Mouse (Mus musculus): Measurements from ENCODE around the gene Olfr600. TPM values are rescaled to one million over a fixed set of nuclear protein-coding genes. Genes with fewer than 3 reads are reported as not detected.
"Not testable (repeated sequence)": the region's sequence is repeated elsewhere in the genome, so short reads cannot be mapped to it uniquely, and the experiment has no call there.

Gene Olfr600
- not detected in 2 replicates for polyA plus RNA-seq (2014; fragmentation: Nextera tagmentation; extraction: Ambion mirVana)

GRCm38 (mm10) chr7:103349569-103349968 lies at the start of gene Olfr600:
Gene Olfr600, minus strand, starts transcription at chr7:103349669.
- no peak for ATAC-seq (ENCODE audit: low FRiP score, low TSS enrichment)
- H3K4me2 ChIP-seq (ENCODE audit: low read length), result no peak within 1 kb of the TSS

GRCm38 (mm10) chr7:103398981-103399380 lies 49.5 kb upstream of the Olfr600 start:
- no peaks in the 10 kb centered on the region for H3K27me3 ChIP-seq (ENCODE audit: control insufficient read depth, insufficient read depth, low read length)
- H3K9ac ChIP-seq (replicated peaks; ENCODE audit: low read length), result no peak overlapping the region
- no peaks in the 10 kb centered on the region for H3K9me3 ChIP-seq (ENCODE audit: control insufficient read depth, low read length)
- no peaks in the 10 kb centered on the region for H3K4me1 ChIP-seq (ENCODE audit: control insufficient read depth, insufficient read depth, low read length)
- DNase-seq (no peak), ATAC-seq (ENCODE audit: low FRiP score, low TSS enrichment) (no peak)
- no peaks in the 10 kb centered on the region for H3K36me3 ChIP-seq (ENCODE audit: control insufficient read depth, insufficient read depth, low read length)
- no peak overlapping the region for H3K27ac ChIP-seq (replicated peaks; ENCODE audit: low read depth, low read length)
- WGBS, result 0% methylated on average over 1 of the region's 1 CpGs
- H3K4me2 ChIP-seq (ENCODE audit: low read length), result no peak overlapping the region
- no peak overlapping the region for H3K4me3 ChIP-seq (replicated peaks; ENCODE audit: low read depth, low read length)

More at GRCm38 (mm10) chr7:103349569-103349968, at the start of gene Olfr600:
- Histone ChIP-seq H3K27me3 (ENCODE audit: control insufficient read depth, insufficient read depth, low read length) (no peaks in the 10 kb centered on the region), H3K4me3 (replicated peaks; ENCODE audit: low read depth, low read length) (no peak within 1 kb of the TSS), H3K27ac (replicated peaks; ENCODE audit: low read depth, low read length) (no peak within 1 kb of the TSS), H3K9me3 (ENCODE audit: control insufficient read depth, low read length) (no peaks in the 10 kb centered on the region), H3K4me1 (ENCODE audit: control insufficient read depth, insufficient read depth, low read length) (no peaks in the 10 kb centered on the region), H3K9ac (replicated peaks; ENCODE audit: low read length) (no peak within 1 kb of the TSS), H3K36me3 (ENCODE audit: control insufficient read depth, insufficient read depth, low read length) (no peaks in the 10 kb centered on the region)
- DNase-seq, result no peak

GRCm38 (mm10) chr7:103397758-103398157 lies 48.3 kb upstream of the Olfr600 start:
- no peaks in the 10 kb centered on the region for H3K27me3 ChIP-seq (ENCODE audit: control insufficient read depth, insufficient read depth, low read length)
- H3K36me3 ChIP-seq (ENCODE audit: control insufficient read depth, insufficient read depth, low read length), result no peaks in the 10 kb centered on the region
- H3K9me3 ChIP-seq (ENCODE audit: control insufficient read depth, low read length), result no peaks in the 10 kb centered on the region
- H3K27ac ChIP-seq (replicated peaks; ENCODE audit: low read depth, low read length), result no peak overlapping the region
- DNase-seq (no peak), ATAC-seq (ENCODE audit: low FRiP score, low TSS enrichment) (no peak)
- no peak overlapping the region for H3K4me3 ChIP-seq (replicated peaks; ENCODE audit: low read depth, low read length)
- H3K4me1 ChIP-seq (ENCODE audit: control insufficient read depth, insufficient read depth, low read length), result no peaks in the 10 kb centered on the region
- no peak overlapping the region for H3K9ac ChIP-seq (replicated peaks; ENCODE audit: low read length)
- H3K4me2 ChIP-seq (ENCODE audit: low read length), result no peak overlapping the region

- H3K27ac ChIP-seq (replicated peaks; ENCODE audit: low read depth, low read length), result no peak within 1 kb of the TSS
- no peaks in the 10 kb centered on the region for H3K4me1 ChIP-seq (ENCODE audit: control insufficient read depth, insufficient read depth, low read length)
- H3K4me2 ChIP-seq (ENCODE audit: low read length), result no peak within 1 kb of the TSS
- H3K27me3 ChIP-seq (ENCODE audit: control insufficient read depth, insufficient read depth, low read length), result no peaks in the 10 kb centered on the region
- H3K36me3 ChIP-seq (ENCODE audit: control insufficient read depth, insufficient read depth, low read length), result no peaks in the 10 kb centered on the region
- no peaks in the 10 kb centered on the region for H3K9me3 ChIP-seq (ENCODE audit: control insufficient read depth, low read length)
- no peak for ATAC-seq (ENCODE audit: low FRiP score, low TSS enrichment)
- no peak within 1 kb of the TSS for H3K4me3 ChIP-seq (replicated peaks; ENCODE audit: low read depth, low read length)
- no peak within 1 kb of the TSS for H3K9ac ChIP-seq (replicated peaks; ENCODE audit: low read length)
- DNase-seq, result no peak
These were observed 36.6 kb upstream of the Olfr600 start, which contains the start of gene Olfr603 for GRCm38 (mm10) chr7:103386077-103386476. Gene Olfr603, minus strand, starts transcription at chr7:103386177.

- DNase-seq, result no peak
These were observed 13.1 kb upstream of the Olfr600 start, which contains the start of gene Olfr601 for GRCm38 (mm10) chr7:103362555-103362954. Gene Olfr601, minus strand, starts transcription at chr7:103362655.

GRCm38 (mm10) chr7:103335617-103336016 lies 13.9 kb downstream of the Olfr600 start, which contains the start of gene Olfr599:
Gene Olfr599, plus strand, starts transcription at chr7:103335917.
- no peak for DNase-seq

More at GRCm38 (mm10) chr7:103362555-103362954, 13.1 kb upstream of the Olfr600 start, which contains the start of gene Olfr601:
- ATAC-seq (ENCODE audit: low FRiP score, low TSS enrichment), result no peak
- no peak within 1 kb of the TSS for H3K4me2 ChIP-seq (ENCODE audit: low read length)
- H3K27ac ChIP-seq (replicated peaks; ENCODE audit: low read depth, low read length), result no peak within 1 kb of the TSS
- no peaks in the 10 kb centered on the region for H3K36me3 ChIP-seq (ENCODE audit: control insufficient read depth, insufficient read depth, low read length)
- H3K4me3 ChIP-seq (replicated peaks; ENCODE audit: low read depth, low read length), result no peak within 1 kb of the TSS
- H3K9me3 ChIP-seq (ENCODE audit: control insufficient read depth, low read length), result no peaks in the 10 kb centered on the region
- no peak within 1 kb of the TSS for H3K9ac ChIP-seq (replicated peaks; ENCODE audit: low read length)
- no peaks in the 10 kb centered on the region for H3K4me1 ChIP-seq (ENCODE audit: control insufficient read depth, insufficient read depth, low read length)
- no peaks in the 10 kb centered on the region for H3K27me3 ChIP-seq (ENCODE audit: control insufficient read depth, insufficient read depth, low read length)
- WGBS, result 98% methylated on average over 1 of the region's 1 CpGs

GRCm38 (mm10) chr7:103323268-103323667 lies 26.2 kb downstream of the Olfr600 start, which contains the start of gene Olfr598:
Gene Olfr598, plus strand, starts transcription at chr7:103323568.
- DNase-seq, result no peak
- no peak for ATAC-seq (ENCODE audit: low FRiP score, low TSS enrichment)
- Histone ChIP-seq H3K36me3 (ENCODE audit: control insufficient read depth, insufficient read depth, low read length) (no peaks in the 10 kb centered on the region), H3K9me3 (ENCODE audit: control insufficient read depth, low read length) (no peaks in the 10 kb centered on the region), H3K27ac (replicated peaks; ENCODE audit: low read depth, low read length) (no peak within 1 kb of the TSS), H3K4me2 (ENCODE audit: low read length) (no peak within 1 kb of the TSS), H3K27me3 (ENCODE audit: control insufficient read depth, insufficient read depth, low read length) (no peaks in the 10 kb centered on the region), H3K4me1 (ENCODE audit: control insufficient read depth, insufficient read depth, low read length) (no peaks in the 10 kb centered on the region), H3K9ac (replicated peaks; ENCODE audit: low read length) (no peak within 1 kb of the TSS), H3K4me3 (replicated peaks; ENCODE audit: low read depth, low read length) (no peak within 1 kb of the TSS)

More at GRCm38 (mm10) chr7:103335617-103336016, 13.9 kb downstream of the Olfr600 start, which contains the start of gene Olfr599:
- 87% methylated on average over 1 of the region's 1 CpGs for WGBS
- no peaks in the 10 kb centered on the region for H3K9me3 ChIP-seq (ENCODE audit: control insufficient read depth, low read length)
- no peak for ATAC-seq (ENCODE audit: low FRiP score, low TSS enrichment)
- no peaks in the 10 kb centered on the region for H3K36me3 ChIP-seq (ENCODE audit: control insufficient read depth, insufficient read depth, low read length)
- H3K4me3 ChIP-seq (replicated peaks; ENCODE audit: low read depth, low read length), result no peak within 1 kb of the TSS
- no peak within 1 kb of the TSS for H3K9ac ChIP-seq (replicated peaks; ENCODE audit: low read length)
- H3K4me2 ChIP-seq (ENCODE audit: low read length), result no peak within 1 kb of the TSS
- H3K27me3 ChIP-seq (ENCODE audit: control insufficient read depth, insufficient read depth, low read length), result no peaks in the 10 kb centered on the region
- no peaks in the 10 kb centered on the region for H3K4me1 ChIP-seq (ENCODE audit: control insufficient read depth, insufficient read depth, low read length)
- H3K27ac ChIP-seq (replicated peaks; ENCODE audit: low read depth, low read length), result no peak within 1 kb of the TSS

- not testable (repeated sequence) for ATAC-seq (ENCODE audit: low FRiP score, low TSS enrichment); H3K27ac ChIP-seq (replicated peaks; ENCODE audit: low read depth, low read length)
- 98% methylated on average over 2 of the region's 2 CpGs for WGBS
These were observed 33.5 kb downstream of the Olfr600 start, which contains the start of gene Olfr597 for GRCm38 (mm10) chr7:103316015-103316414. Gene Olfr597, plus strand, starts transcription at chr7:103316315.

GRCm38 (mm10) chr7:103305348-103305747 lies 44.1 kb downstream of the Olfr600 start, which contains the start of gene Olfr596:
Gene Olfr596, plus strand, starts transcription at chr7:103305648.
- ATAC-seq (ENCODE audit: low FRiP score, low TSS enrichment); H3K36me3 ChIP-seq (ENCODE audit: control insufficient read depth, insufficient read depth, low read length); H3K9me3 ChIP-seq (ENCODE audit: control insufficient read depth, low read length); H3K27ac ChIP-seq (replicated peaks; ENCODE audit: low read depth, low read length); H3K4me1 ChIP-seq (ENCODE audit: control insufficient read depth, insufficient read depth, low read length); H3K4me3 ChIP-seq (replicated peaks; ENCODE audit: low read depth, low read length); DNase-seq; H3K27me3 ChIP-seq (ENCODE audit: control insufficient read depth, insufficient read depth, low read length); H3K9ac ChIP-seq (replicated peaks; ENCODE audit: low read length); H3K4me2 ChIP-seq (ENCODE audit: low read length): not testable (repeated sequence)
- WGBS, result 74% methylated on average over 2 of the region's 2 CpGs

More at GRCm38 (mm10) chr7:103316015-103316414, 33.5 kb downstream of the Olfr600 start, which contains the start of gene Olfr597:
- not testable (repeated sequence) for H3K4me2 ChIP-seq (ENCODE audit: low read length); H3K4me1 ChIP-seq (ENCODE audit: control insufficient read depth, insufficient read depth, low read length); H3K4me3 ChIP-seq (replicated peaks; ENCODE audit: low read depth, low read length); H3K9me3 ChIP-seq (ENCODE audit: control insufficient read depth, low read length); H3K27me3 ChIP-seq (ENCODE audit: control insufficient read depth, insufficient read depth, low read length); DNase-seq; H3K36me3 ChIP-seq (ENCODE audit: control insufficient read depth, insufficient read depth, low read length); H3K9ac ChIP-seq (replicated peaks; ENCODE audit: low read length)

Data from midbrain, embryonic 14.5 days (tissue).